Mouse (Mus musculus) liver, embryonic 14.5 days (tissue): ENCODE results near the gene Mnd1. TPM values are rescaled to one million over a fixed set of nuclear protein-coding genes. Genes with fewer than 3 reads are reported as not detected.

ENCODE experiments used
- ATAC-seq: fragments of 200-750 bp; cut with Nextera tagmentation; 2 replicates; pipeline ENCODE4 v1.8.0; 2017; ENCODE audit warnings: moderate number of reproducible peaks, mild to moderate bottlenecking, moderate library complexity; ENCODE audit not compliant: insufficient read depth
- DNase-seq, 3 experiments: peaks; one replicate each; pipeline ENCODE4 v3.0.0-alpha.2; 2012 to 2013; ENCODE audit warnings: low read depth in 3 of 3, low spot score in 3 of 3
- H3K27ac ChIP-seq: fragments of 300-500 bp; sonication (generic); 2 replicates; pipeline ENCODE4 v1.5.1; 2014; ENCODE audit warnings: moderate library complexity, mild to moderate bottlenecking, control low read depth, inconsistent platforms
- H3K27me3 ChIP-seq: fragments of 300-500 bp; sonication (generic); 2 replicates; pipeline ENCODE4 v1.6.1; 2014; ENCODE audit warnings: mild to moderate bottlenecking, low read length, moderate library complexity; ENCODE audit not compliant: control insufficient read depth, insufficient read depth
- H3K36me3 ChIP-seq: fragments of 300-500 bp; sonication (generic); replicated peaks from 2 replicates; pipeline ENCODE4 v1.6.1; 2014; ENCODE audit warnings: low read depth; ENCODE audit not compliant: control insufficient read depth, insufficient read depth
- H3K4me1 ChIP-seq, 2 experiments: fragments of 200-500 bp in 1 of 2; fragments of 300-500 bp in 1 of 2; sonication (generic) in 1 of 2; replicated peaks; 2 replicates each; pipeline ENCODE4 v1.6.1; 2012 to 2014; ENCODE audit warnings: antibody characterized with exemption in 1 of 2, inconsistent platforms in 1 of 2, low read length in 1 of 2; ENCODE audit not compliant: control insufficient read depth in 2 of 2, insufficient read depth in 2 of 2
- H3K4me2 ChIP-seq: fragments of 300-500 bp; sonication (generic); 2 replicates; pipeline ENCODE4 v1.6.1; 2014; ENCODE audit warnings: low read depth, mild to moderate bottlenecking, control low read depth, moderate library complexity
- H3K4me3 ChIP-seq, 2 experiments: fragments of 200-500 bp in 1 of 2; fragments of 300-500 bp in 1 of 2; sonication (generic) in 1 of 2; 2 replicates each; pipeline ENCODE4 v1.5.1; 2012 to 2014; ENCODE audit warnings: low read depth in 2 of 2, low read length in 2 of 2, mild to moderate bottlenecking in 2 of 2, control low read depth in 1 of 2, inconsistent platforms in 1 of 2, moderate library complexity in 1 of 2; ENCODE audit not compliant: insufficient read depth in 1 of 2
- H3K9ac ChIP-seq: fragments of 300-500 bp; sonication (generic); replicated peaks from 2 replicates; pipeline ENCODE4 v1.6.1; 2014; ENCODE audit warnings: mild to moderate bottlenecking, control low read depth, moderate library complexity
- H3K9me3 ChIP-seq: fragments of 300-500 bp; sonication (generic); 2 replicates; pipeline ENCODE4 v1.6.1; 2016; ENCODE audit warnings: low read length, mixed read lengths; ENCODE audit not compliant: control insufficient read depth
- CTCF ChIP-seq: IDR thresholded peaks from 2 replicates; pipeline ENCODE4 v1.5.1; 2016; ENCODE audit warnings: antibody characterized with exemption, low read depth, control low read depth
- EP300 ChIP-seq: IDR thresholded peaks from 2 replicates; pipeline ENCODE4 v1.6.1; 2016; ENCODE audit warnings: antibody characterized with exemption, low read depth
- WGBS: fragments of 180-500 bp; shearing (Covaris S2); extraction: QIAGEN DNeasy Blood & Tissue Kit; methylation state at CpG from one replicate; pipeline ENCODE4 v1.1.7; 2014; ENCODE audit not compliant: insufficient replicate concordance; 5-methylcytosine and 5-hydroxymethylcytosine counted together
- polyA plus RNA-seq, 2 experiments: library from polyadenylated mRNA; depleted of rRNA in 1 of 2; stranded (reverse) in 1 of 2; unstranded in 1 of 2; fragments of >200 nt; fragmentation: Nextera tagmentation in 1 of 2; extraction: Ambion mirVana in 1 of 2; gene quantifications; 2 replicates each; pipeline versions ENCODE4 v1.2.1 to v1.2.3; 2012 to 2014

Gene Mnd1
- polyA plus RNA-seq, 2 experiments, result 6.2 TPM

GRCm38 (mm10) chr3:84041739-84042138 is 113.8 kb downstream of the Mnd1 start:
- Histone ChIP-seq H3K9me3 (no peaks in the 10 kb centered on the region), H3K4me3 (peak overlapping the region in 1 of 2 experiments; percentile 98; a peak in 3 of 4 replicates), H3K27ac (peak overlapping the region; percentile 96), H3K4me1 (peaks cover 31% of the 10 kb centered on the region in 2 experiments), H3K4me2 (peak overlapping the region; percentile 100), H3K9ac (peak overlapping the region; percentile 61), H3K27me3 (no peaks in the 10 kb centered on the region), H3K36me3 (no peaks in the 10 kb centered on the region; the same call in 1 of the 2 replicates)
- TF ChIP-seq CTCF, result no peak
- peak; percentile 92 for TF ChIP-seq EP300
- ATAC-seq (peak; percentile 68), DNase-seq (peak; percentile 81 to 85 (median 85))
- 18% methylated on average over 8 of the region's 8 CpGs for WGBS

DNA sequence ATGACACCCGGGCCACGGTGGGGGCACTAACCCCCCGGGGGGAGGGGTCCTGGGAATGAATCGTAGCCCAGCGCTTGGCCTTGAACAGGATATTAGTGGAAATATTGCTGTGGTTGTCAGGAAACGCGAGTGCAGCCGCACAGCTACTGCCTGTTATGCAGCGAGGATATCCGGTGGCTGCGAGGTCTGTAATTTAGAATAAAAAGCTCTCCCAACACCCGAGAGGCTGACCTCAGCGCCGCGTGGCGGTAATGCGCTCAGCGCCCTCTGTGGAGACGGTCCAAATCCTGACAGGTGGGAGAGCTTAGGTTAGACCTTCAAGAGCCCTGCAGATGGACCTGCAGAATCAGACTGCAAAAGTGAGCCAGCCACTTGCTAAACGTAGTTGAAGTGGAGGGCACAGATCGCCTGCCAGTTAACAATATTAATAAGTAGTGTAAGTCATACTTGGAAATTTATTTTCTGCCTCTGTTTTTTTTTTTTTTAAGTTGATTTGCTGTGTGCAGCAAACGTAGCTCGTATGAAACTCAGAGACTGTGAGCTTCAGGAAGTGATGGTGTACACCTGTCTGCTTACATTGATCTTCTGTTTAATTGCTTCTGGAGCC is 115.0 kb downstream of the Mnd1 start:
- TF ChIP-seq CTCF (peak; percentile 58), EP300 (peak; percentile 14)
- Histone ChIP-seq H3K4me3 (peak overlapping the region; percentile 71 to 98), H3K36me3 (no peaks in the 10 kb centered on the region; the same call in 1 of the 2 replicates), H3K9ac (peak overlapping the region; percentile 95), H3K27ac (peak overlapping the region; percentile 96), H3K4me1 (peaks cover 36 to 40% of the 10 kb centered on the region in 2 experiments), H3K27me3 (no peaks in the 10 kb centered on the region), H3K9me3 (no peaks in the 10 kb centered on the region), H3K4me2 (peak overlapping the region; percentile 100)
- ATAC-seq (peak; percentile 47), DNase-seq (peak in 2 of 3 experiments; percentile 52 to 61)
- WGBS, result 2% methylated on average over 23 of the region's 23 CpGs

GRCm38 (mm10) chr3:84039646-84040475 is 115.7 kb downstream of the Mnd1 start, which contains the start of gene Tmem131l:
Gene Tmem131l, minus strand, starts transcription at chr3:84040175.
- TF ChIP-seq EP300 (peak; percentile 49), CTCF (no peak)
- WGBS, result 0% methylated on average over 84 of the region's 100 CpGs
- Histone ChIP-seq H3K27me3 (no peaks in the 10 kb centered on the region), H3K4me2 (peak within 1 kb of the TSS; percentile 100), H3K36me3 (no peaks in the 10 kb centered on the region; the same call in 1 of the 2 replicates), H3K27ac (peak within 1 kb of the TSS; percentile 96), H3K4me3 (peak within 1 kb of the TSS; percentile 87 to 98), H3K9ac (peak within 1 kb of the TSS; percentile 97), H3K9me3 (no peaks in the 10 kb centered on the region), H3K4me1 (peaks cover 43 to 47% of the 10 kb centered on the region in 2 experiments)
- peak; percentile 83 for ATAC-seq
- peak; percentile 81 to 82 (median 82) for DNase-seq

DNA sequence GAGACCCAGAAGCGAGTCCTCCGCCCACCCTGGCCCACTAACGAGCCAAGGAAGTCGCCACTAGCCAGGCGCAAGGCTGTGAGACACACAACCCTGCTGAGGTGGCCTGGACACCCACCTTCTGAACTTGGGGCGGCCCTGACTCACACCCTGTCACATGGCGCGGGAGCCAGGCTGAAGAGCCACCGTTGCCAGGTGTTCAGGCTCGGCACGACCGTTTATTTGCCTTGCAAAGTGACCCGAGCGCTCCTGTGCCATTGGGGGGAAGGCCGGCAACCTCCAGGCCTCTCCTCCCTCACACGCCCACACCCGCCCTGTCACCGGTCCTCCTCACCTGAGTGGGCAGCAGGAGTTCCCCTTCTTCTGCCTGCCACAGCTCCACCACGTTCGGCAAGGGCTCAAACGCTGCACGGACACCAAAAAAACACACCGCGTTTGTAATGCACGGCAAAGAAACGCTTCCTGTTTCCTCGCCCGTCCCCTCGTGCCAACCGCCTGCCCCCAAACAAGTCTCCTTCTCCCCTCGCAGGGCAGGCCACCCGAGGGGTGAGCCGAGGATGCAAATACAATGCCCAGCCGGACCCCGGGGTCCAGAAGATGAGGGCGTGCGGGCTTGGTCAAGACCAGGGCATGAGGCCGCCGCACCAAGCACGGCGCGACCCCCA is 116.5 kb downstream of the Mnd1 start:
- Histone ChIP-seq H3K9me3 (no peaks in the 10 kb centered on the region), H3K4me1 (peaks cover 50 to 52% of the 10 kb centered on the region in 2 experiments), H3K4me3 (peak overlapping the region; percentile 87 to 98), H3K4me2 (peak overlapping the region; percentile 100), H3K27ac (peak overlapping the region; percentile 81), H3K27me3 (no peaks in the 10 kb centered on the region), H3K9ac (peak overlapping the region; percentile 97), H3K36me3 (no peaks in the 10 kb centered on the region; the same call in 1 of the 2 replicates)
- ATAC-seq (peak; percentile 4), DNase-seq (peak in 1 of 3 experiments; percentile 40)
- WGBS, result under 1% methylated on average over 42 of the region's 42 CpGs
- TF ChIP-seq CTCF (no peak), EP300 (no peak)
